Mouse (Mus musculus): ENCODE results near the gene Dgkh. TPM values are rescaled to one million over a fixed set of nuclear protein-coding genes. Genes with fewer than 3 reads are reported as not detected.

The Dgkh gene
- total and polyA plus RNA-seq, 2 experiments from 2014 or later, result 2.7 to 16.2 TPM

DNA sequence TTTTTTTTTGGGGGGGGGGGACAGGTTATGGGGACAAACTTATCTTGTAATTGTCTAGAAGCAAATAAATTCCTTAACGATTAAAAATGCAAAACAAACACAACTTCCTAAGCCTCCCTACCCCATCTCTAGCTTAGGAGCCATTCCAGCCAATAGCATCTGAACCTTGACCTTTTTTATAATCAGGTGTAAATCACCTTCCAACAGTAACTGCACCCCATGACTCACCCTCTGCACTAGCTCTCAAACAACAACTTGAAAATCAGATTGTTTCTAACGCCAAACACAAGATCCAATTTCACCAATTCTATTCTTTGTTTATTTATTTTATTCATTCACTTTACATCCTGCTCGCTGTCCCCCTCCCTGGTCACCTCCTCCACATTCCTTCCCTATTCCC is 206.1 kb downstream of the Dgkh start:
- WGBS, result 81% methylated on average over 3 of the region's 3 CpGs
- H3K36me3 ChIP-seq (ENCODE audit: insufficient read depth), result peaks cover 4% of the 10 kb centered on the region; the same call in 1 of the 2 replicates
- no peak for DNase-seq
- no peaks in the 10 kb centered on the region for H3K4me1 ChIP-seq (ENCODE audit: insufficient read depth)
- H3K27ac ChIP-seq (ENCODE audit: low read depth, low read length), result no peak overlapping the region
- H3K9me3 ChIP-seq (ENCODE audit: low read length), result no peaks in the 10 kb centered on the region
- no peaks in the 10 kb centered on the region for H3K27me3 ChIP-seq (ENCODE audit: insufficient read depth, low read length)
- no peak for TF ChIP-seq CTCF (IDR thresholded peaks at IDR 0.05; ENCODE audit: low read depth)
- no peak overlapping the region for H3K9ac ChIP-seq
- ATAC-seq, result no peak
- H3K4me3 ChIP-seq (ENCODE audit: low read depth, low read length), result no peak overlapping the region
- H3K4me2 ChIP-seq (ENCODE audit: low read depth), result no peak overlapping the region

DNA sequence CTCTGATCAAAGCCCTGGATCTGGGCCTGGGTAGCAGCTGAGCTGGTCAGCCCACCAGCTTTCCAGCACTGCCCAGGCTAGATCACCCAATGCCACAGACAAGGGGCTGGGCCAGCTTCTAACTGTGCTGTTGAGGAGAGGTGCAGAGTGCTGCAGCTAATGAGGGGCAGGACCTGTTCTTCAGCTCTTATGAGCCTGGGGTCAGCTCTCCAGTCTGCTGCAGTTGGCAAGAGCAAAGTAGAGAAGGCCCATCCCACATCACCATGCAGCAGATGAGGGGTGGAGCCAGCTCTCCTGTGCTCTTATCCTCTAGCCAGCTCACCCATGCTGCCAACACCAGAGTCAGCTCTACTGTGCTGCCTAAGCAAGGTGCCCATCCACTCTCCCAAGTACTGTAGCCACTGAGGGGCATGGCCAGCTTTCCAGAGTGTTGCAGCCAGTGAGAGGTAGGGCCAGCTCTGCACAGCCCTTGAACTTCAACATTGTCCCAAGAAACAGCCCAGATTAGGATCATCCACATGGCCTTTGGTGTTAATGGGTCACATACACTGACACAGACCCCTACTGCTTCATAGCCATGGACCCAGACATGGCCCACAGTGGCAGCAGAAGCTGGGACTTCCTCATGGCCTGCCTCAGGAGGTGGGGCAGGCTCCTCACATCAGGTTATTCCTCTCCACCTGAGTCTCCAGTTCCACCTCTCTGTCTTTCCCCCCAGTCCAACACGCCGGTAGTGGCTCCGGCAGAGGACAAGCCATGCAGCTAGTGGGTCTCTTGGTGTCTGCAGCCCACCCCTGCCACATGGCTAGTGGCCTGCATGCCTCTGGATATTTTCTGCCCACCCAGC is 206.7 kb downstream of the Dgkh start:
- DNase-seq (no peak), ATAC-seq (peak; percentile 16; the same call in 1 of the 2 replicates)
- H3K27ac ChIP-seq (ENCODE audit: low read depth, low read length), result no peak overlapping the region
- H3K4me2 ChIP-seq (ENCODE audit: low read depth), result no peak overlapping the region
- no peak overlapping the region for H3K4me3 ChIP-seq (ENCODE audit: low read depth, low read length)
- no peaks in the 10 kb centered on the region for H3K4me1 ChIP-seq (ENCODE audit: insufficient read depth)
- no peaks in the 10 kb centered on the region for H3K27me3 ChIP-seq (ENCODE audit: insufficient read depth, low read length)
- H3K36me3 ChIP-seq (ENCODE audit: insufficient read depth), result peaks cover 5% of the 10 kb centered on the region; the same call in 1 of the 2 replicates
- no peak for TF ChIP-seq CTCF (IDR thresholded peaks at IDR 0.05; ENCODE audit: low read depth)
- H3K9ac ChIP-seq, result no peak overlapping the region
- 99% methylated on average over 3 of the region's 3 CpGs for WGBS
- no peaks in the 10 kb centered on the region for H3K9me3 ChIP-seq (ENCODE audit: low read length)

DNA sequence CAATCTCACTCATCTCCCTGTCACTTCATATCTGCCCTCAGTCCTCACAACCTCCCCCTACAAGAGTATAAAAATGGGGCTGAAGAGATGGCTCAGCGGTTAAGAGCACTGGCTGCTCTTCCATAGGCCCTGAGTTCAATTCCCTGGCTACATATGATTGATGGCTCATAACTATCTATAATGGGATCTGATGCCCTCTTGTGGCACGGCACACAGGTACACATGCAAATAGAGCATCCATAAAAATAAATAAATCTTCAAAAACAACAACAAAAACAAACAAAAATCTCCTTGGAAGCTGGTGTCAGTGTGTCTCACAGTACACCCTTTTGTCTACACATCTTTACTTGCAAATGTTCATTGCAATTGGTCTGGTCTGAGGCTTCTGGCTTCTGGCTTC is 207.5 kb downstream of the Dgkh start:
- H3K4me2 ChIP-seq (ENCODE audit: low read depth), result no peak overlapping the region
- no peak overlapping the region for H3K4me3 ChIP-seq (ENCODE audit: low read depth, low read length)
- 93% methylated on average over 2 of the region's 2 CpGs for WGBS
- 0 out of 2 replicates have a peak, but pooled peaks have one; percentile 15 for TF ChIP-seq CTCF (IDR thresholded peaks at IDR 0.05; ENCODE audit: low read depth)
- ATAC-seq (no peak), DNase-seq (no peak)
- H3K9ac ChIP-seq, result no peak overlapping the region
- H3K36me3 ChIP-seq (ENCODE audit: insufficient read depth), result peaks cover 5% of the 10 kb centered on the region; the same call in 1 of the 2 replicates
- H3K27me3 ChIP-seq (ENCODE audit: insufficient read depth, low read length), result no peaks in the 10 kb centered on the region
- H3K9me3 ChIP-seq (ENCODE audit: low read length), result no peaks in the 10 kb centered on the region
- H3K27ac ChIP-seq (ENCODE audit: low read depth, low read length), result no peak overlapping the region
- H3K4me1 ChIP-seq (ENCODE audit: insufficient read depth), result no peaks in the 10 kb centered on the region

DNA sequence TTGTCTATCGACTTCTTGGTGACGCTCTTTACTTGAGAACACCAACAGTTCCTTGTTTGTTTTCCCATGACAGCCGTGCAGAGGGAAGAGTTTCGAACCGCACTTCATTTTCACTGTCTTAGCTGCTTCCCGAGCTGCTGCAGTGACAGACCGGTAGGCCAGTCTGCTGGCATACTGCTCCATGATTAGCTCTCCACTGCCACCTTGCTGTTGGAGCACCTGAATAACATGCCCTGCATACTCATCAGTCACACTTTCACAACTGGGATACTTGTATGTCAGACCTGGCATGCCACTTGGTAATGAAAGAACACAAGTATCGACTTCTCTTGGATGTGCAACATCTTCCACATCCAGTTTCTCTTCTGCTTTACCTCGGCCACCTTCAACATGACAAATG is 221.9 kb downstream of the Dgkh start:
- Histone ChIP-seq H3K27me3 (ENCODE audit: insufficient read depth, low read length) (no peaks in the 10 kb centered on the region), H3K9ac (no peak overlapping the region), H3K4me2 (ENCODE audit: low read depth) (no peak overlapping the region), H3K4me3 (ENCODE audit: low read depth, low read length) (no peak overlapping the region), H3K4me1 (ENCODE audit: insufficient read depth) (no peaks in the 10 kb centered on the region), H3K9me3 (ENCODE audit: low read length) (no peaks in the 10 kb centered on the region), H3K27ac (ENCODE audit: low read depth, low read length) (no peak overlapping the region), H3K36me3 (ENCODE audit: insufficient read depth) (peaks cover 68% of the 10 kb centered on the region)
- ATAC-seq (peak; percentile 77), DNase-seq (peak; percentile 45)
- WGBS, result 69% methylated on average over 9 of the region's 9 CpGs
- TF ChIP-seq CTCF (IDR thresholded peaks at IDR 0.05; ENCODE audit: low read depth), result peak; percentile 61

DNA sequence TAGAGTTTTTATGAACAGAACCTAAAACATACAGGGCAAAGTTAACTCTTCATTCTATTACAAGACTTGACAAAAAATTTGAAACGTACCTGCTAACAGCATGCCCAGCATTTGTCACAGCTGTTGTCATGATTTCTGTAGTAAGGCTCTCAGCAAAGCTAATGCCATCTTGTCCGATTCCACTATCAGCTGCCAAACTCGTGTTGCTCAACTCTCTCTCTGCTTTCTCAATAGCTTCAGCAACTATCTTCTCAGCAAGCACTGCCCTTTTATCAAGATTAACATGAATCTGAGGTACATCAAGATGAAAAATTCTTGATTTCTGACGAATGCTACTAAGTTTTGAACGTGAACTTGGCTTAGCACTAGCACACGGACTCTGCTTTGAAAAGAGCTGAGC is 222.8 kb downstream of the Dgkh start:
- DNase-seq, result no peak
- Histone ChIP-seq H3K9me3 (ENCODE audit: low read length) (no peaks in the 10 kb centered on the region), H3K27me3 (ENCODE audit: insufficient read depth, low read length) (no peaks in the 10 kb centered on the region), H3K27ac (ENCODE audit: low read depth, low read length) (no peak overlapping the region), H3K36me3 (ENCODE audit: insufficient read depth) (peaks cover 68% of the 10 kb centered on the region), H3K9ac (no peak overlapping the region), H3K4me3 (ENCODE audit: low read depth, low read length) (no peak overlapping the region), H3K4me1 (ENCODE audit: insufficient read depth) (no peaks in the 10 kb centered on the region), H3K4me2 (ENCODE audit: low read depth) (no peak overlapping the region)
- ATAC-seq, result no peak
- WGBS, result 85% methylated on average over 6 of the region's 6 CpGs
- TF ChIP-seq CTCF (IDR thresholded peaks at IDR 0.05; ENCODE audit: low read depth), result no peak

Other genes with a start within 250 kb of the Dgkh start
- gene Akap11, start 196.0 kb downstream of the Dgkh start, total RNA-seq (2014; rRNA removed), result 99.9 and 117 TPM in 2 replicates
- gene Akap11, start 196.0 kb downstream of the Dgkh start, polyA plus RNA-seq (2015; fragmentation: Nextera tagmentation; extraction: Ambion mirVana), result 20.3 and 32.9 TPM in 2 replicates
- gene Vwa8, start 116.3 kb upstream of the Dgkh start, total RNA-seq (2014; rRNA removed), result 11.6 and 13.9 TPM in 2 replicates
- 4.7 and 5.1 TPM in 2 replicates for gene Vwa8, start 116.3 kb upstream of the Dgkh start, polyA plus RNA-seq (2015; fragmentation: Nextera tagmentation; extraction: Ambion mirVana)

Data from forebrain, postnatal 0 days (tissue).